Mouse (Mus musculus) heart, adult 2 months (tissue): ENCODE data around the gene Bcas3.

Experiments used
- CTCF ChIP-seq: fragments of 200-600 bp; IDR thresholded peaks from 2 replicates; pipeline ENCODE4 v1.8.1; 2022; ENCODE audit warnings: antibody characterized with exemption, mild to moderate bottlenecking, moderate library complexity
- POLR2A ChIP-seq: fragments of 200-500 bp; IDR thresholded peaks from 2 replicates; pipeline ENCODE4 v1.6.1; 2011; ENCODE audit warnings: mild to moderate bottlenecking, low read depth, low read length, control low read depth; ENCODE audit not compliant: insufficient read depth

- no peak for TF ChIP-seq CTCF
- no peak for TF ChIP-seq POLR2A
Measured at GRCm38 (mm10) chr11:85748891-85749290, 395.9 kb downstream of the Bcas3 start.
